Mouse (Mus musculus) ES-E14 (cell line): Measurements from ENCODE around the gene Lefty1.

ENCODE experiments used
- CHD2 ChIP-seq: IDR thresholded peaks from 2 replicates; pipeline ENCODE4 v1.6.1; 2014; ENCODE audit warnings: mild to moderate bottlenecking, low read depth, low read length, inconsistent platforms
- HCFC1 ChIP-seq: IDR thresholded peaks from 2 replicates; pipeline ENCODE4 v1.6.1; 2012; ENCODE audit warnings: low read length, inconsistent platforms, borderline replicate concordance; ENCODE audit not compliant: insufficient read depth
- ZC3H11A ChIP-seq: IDR thresholded peaks from 2 replicates; pipeline ENCODE4 v1.6.1; 2012; ENCODE audit warnings: low read depth, mild to moderate bottlenecking, inconsistent platforms, low read length, borderline replicate concordance
- ZNF384 ChIP-seq: IDR thresholded peaks from 2 replicates; pipeline ENCODE4 v1.6.1; 2012; ENCODE audit warnings: low read depth, low read length, inconsistent platforms

GRCm38 (mm10) chr1:180892808-180893207 lies 42.0 kb upstream of the Lefty1 start, which contains the start of gene Lefty2:
- TF ChIP-seq ZNF384 (no peak), CHD2 (no peak), HCFC1 (no peak), ZC3H11A (no peak)
